Mouse (Mus musculus) neural tube, postnatal 0 days (tissue): ENCODE data around the gene Plscr4. TPM values are rescaled to one million over a fixed set of nuclear protein-coding genes. Genes with fewer than 3 reads are reported as not detected.

Experiments used
- polyA plus RNA-seq: library from polyadenylated mRNA; unstranded; fragments of >200 nt; fragmentation: Nextera tagmentation; extraction: Ambion mirVana; gene quantifications from 2 replicates; pipeline ENCODE4 v1.2.1, GENCODE M21; 2015

Gene Plscr4
- 4.9 and 5.7 TPM in 2 replicates for polyA plus RNA-seq

DNA sequence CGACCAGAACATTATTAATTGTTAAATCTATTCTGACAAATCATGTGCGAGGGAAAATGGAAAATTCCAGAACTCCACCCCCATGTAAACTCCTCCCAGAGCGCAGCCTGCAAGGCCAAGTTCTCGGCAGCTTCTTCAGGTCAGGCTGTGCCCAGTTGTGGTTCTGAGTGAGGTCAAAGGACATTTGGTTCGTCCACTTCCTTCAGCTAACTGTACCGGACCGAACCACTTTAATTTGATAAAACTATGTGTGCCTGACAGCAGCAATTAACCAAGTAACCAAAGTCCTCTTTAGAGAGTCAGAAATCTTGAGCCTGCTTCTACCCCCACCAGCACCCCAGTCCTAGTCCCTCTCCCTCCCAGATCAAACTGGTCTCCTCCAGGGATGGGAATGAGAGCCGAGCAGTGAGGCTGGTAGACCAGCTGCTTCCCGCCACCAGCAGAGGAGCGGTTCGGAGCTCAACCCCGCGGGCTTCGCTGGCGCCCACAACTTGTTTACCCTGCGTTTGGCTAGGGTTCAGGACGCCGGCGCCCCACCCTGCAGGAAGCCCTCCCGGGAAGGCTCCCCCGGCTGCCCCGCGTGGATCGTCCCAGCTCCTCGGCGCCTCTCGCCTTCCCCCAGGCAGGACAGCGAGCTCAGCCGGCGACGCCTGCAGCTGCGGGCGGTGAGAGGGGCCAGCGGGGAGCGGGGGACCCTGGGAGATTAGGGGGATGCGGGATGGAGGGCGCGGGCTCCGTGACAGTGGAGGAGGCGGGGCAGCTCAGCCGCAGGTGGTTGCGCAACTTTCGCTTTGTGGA lies at the start of gene Plscr4:
Gene Plscr4, plus strand, starts transcription at position 113 of the 798 bp plus-strand sequence.

Other genes starting within 250 kb of the Plscr4 start
- gene Plscr1, start 207.6 kb upstream of the Plscr4 start, polyA plus RNA-seq = 13.1 and 14.0 TPM in 2 replicates
- gene Plscr2, start 181.8 kb upstream of the Plscr4 start, polyA plus RNA-seq = 1.4 and 3.3 TPM in 2 replicates
- gene 1700057G04Rik, start 148.0 kb upstream of the Plscr4 start, polyA plus RNA-seq = not detected in 2 replicates
- gene Plod2, start 84.8 kb downstream of the Plscr4 start, polyA plus RNA-seq = 12.8 TPM in 2 replicates